Mouse (Mus musculus) stomach, adult 2 months (tissue): ENCODE data around the gene Fscb. TPM values are rescaled to one million over a fixed set of nuclear protein-coding genes. Genes with fewer than 3 reads are reported as not detected.

Experiments
- polyA plus RNA-seq: library from polyadenylated mRNA; depleted of rRNA; stranded (reverse); fragments of >200 nt; gene quantifications from 2 replicates; pipeline ENCODE4 v1.2.3, GENCODE M21; 2012; rRNA removed

The Fscb gene
- not detected in 2 replicates for polyA plus RNA-seq

GRCm38 (mm10) chr12:64474590-64474989, at the start of gene Fscb:
TSS of gene Fscb (minus strand) at chr12:64474690.

